Mouse (Mus musculus) CH12F3 (cell line): ENCODE data around the gene Mtf1.

Experiments used
- in situ Hi-C: fragments of 300-500 bp; cut with MboI; formaldehyde crosslinking; loops from 2 replicates; pipeline ENCODE4 v1.14.3; 2020; ENCODE audit warnings: low sequenced_read_pairs

Mtf1 gene

DNA sequence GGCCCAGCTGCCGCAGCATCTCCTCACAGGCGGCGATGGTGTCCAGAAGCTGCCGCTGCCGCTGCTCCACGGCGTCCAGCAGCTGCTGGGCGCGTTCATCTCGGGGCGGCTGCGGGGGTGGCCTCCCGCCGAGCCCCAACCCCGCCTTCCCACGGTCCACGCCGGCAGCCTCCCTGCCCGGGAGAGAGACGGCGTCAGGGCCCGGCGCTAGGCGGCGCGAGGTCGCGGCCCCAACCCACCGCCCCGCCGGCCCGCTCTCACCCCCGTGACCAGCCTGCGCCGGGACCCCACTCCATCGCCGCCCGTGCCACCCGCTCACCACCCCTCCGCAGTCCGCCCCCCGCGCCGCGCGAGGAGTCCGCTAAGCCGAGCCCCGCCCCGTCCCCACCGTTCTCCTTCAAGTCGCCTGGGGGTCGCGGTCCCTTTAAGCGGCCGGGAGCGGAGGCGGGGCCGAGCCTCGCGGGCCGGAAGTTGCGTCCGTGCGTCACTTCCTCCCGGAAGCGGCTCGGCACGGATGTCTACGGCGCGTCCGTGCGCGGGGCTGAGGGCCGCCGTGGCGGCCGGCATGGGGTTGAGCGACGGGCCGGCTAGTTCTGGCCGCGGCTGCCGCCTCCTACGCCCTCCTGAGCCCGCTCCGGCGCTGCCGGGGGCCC, 48.5 kb downstream of the Mtf1 start, which contains the start of gene Yrdc:
TSS of gene Yrdc (plus strand) at position 419 of the 653 bp plus-strand sequence.
- in situ Hi-C loops = no loop called here

DNA sequence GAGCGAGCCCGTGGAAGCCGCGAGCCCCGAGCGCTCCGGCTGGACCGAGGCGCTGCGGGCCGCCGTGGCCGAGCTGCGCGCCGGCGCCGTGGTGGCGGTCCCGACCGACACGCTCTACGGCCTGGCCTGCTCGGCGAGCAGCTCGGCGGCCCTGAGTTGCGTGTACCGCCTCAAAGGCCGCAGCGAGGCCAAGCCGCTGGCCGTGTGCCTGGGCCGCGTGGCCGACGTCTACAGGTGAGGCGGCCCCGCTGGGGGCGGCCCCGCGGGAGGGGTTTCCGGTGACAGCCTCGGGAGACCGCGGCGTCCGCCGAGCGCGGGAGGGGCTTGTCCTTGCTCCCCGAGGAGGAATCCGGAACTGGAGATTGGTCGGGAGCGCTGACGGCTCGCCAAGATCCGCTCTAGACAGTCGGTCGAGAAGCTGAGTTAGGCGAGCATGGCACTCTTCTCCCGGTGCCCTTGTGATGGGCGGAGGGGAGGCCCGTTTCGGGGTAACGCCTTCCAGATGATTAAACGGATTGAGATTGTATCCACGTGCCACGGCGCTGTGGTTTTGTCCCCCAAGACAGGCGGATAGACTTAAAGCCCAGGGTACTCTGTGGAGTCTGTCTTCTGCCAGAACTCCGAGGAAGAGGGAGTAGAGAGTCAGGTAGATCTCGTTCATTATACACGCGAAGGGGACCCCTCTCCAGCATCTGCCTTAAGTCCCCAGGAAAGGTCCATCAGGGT, 49.2 kb downstream of the Mtf1 start, which contains the start of gene 1110065P20Rik:
TSS of gene 1110065P20Rik (minus strand) at position 264 of the 726 bp plus-strand sequence.
- in situ Hi-C loops = no loop called here

GRCm38 (mm10) chr4:124856294-124856693, 54.4 kb downstream of the Mtf1 start:
- in situ Hi-C loops = no loop called here

GRCm38 (mm10) chr4:124858370-124858769, 56.5 kb downstream of the Mtf1 start:
- in situ Hi-C loops = no loop called here

DNA sequence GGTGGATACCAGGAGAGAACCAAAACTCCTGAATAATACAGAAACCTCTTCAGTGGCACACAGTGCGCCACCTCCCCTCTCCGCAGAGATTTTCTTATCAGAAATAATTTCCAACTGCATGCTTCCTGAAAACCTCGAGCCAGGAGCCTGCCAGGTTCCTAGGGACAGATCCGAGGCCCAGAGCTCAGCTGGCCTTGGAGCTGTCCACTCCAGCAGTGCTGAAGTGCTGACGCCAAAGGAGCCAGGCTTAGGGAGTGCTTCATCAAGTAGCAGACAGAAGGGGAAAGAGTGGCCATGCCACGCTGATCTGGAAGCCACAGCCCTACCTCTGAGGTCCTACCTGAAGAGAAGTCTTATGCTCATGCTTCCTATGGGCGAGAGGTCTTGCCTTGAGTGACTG, 58.5 kb downstream of the Mtf1 start:
- in situ Hi-C loops = no loop called here

DNA sequence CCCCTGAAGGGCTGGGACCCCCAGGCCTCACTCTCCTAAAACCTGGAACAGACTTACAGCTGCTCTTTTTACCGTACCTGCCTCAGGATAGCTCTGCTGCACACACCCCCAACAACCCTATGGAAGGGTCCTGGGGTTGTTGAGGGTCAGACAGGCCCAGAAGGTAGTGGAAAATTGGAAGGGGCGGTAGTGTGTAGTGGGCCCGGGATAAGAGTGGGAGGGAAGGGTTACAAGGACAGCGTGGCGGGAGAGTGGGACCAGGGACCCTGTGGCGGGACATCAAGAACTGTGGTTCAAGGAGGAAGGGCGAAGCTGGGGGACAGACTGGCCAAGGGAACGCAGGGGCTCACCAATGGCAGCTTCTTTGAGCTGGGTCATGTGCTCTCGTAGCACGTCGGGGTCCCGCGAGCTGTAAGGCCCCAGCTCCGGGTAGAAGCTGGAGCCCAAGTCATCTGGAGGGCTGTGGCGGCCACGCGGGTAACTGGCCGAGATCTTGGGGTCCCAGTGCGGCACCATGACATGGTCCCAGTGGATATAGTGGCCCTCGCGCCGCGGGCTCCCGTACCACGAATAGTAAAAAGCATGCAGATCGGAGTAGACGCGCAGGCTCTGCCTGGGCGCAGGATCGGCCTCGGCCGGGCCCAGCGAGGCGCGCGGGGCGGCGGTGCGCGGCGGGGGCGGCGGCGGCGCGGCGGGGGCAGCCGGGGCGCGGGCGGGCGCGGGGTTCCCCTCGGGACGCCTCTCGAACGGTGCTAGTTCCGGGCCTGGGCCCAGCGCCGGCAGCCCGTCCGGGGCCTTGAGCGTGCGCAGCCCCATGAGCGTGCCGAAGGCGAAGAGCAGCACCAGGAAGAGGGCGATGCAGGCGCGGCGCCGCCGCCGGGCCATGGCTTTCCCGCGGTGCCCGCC, 59.6 kb downstream of the Mtf1 start, which contains the start of gene Maneal:
TSS of gene Maneal (minus strand) at position 889 of the 906 bp plus-strand sequence.
- in situ Hi-C loops = no loop called here

GRCm38 (mm10) chr4:124872719-124873118, 70.8 kb downstream of the Mtf1 start:
- in situ Hi-C loops = no loop called here

- in situ Hi-C loops = no loop called here
These were observed 78.7 kb downstream of the Mtf1 start, which contains the start of gene Epha10 for GRCm38 (mm10) chr4:124880599-124880998. Gene Epha10 (plus strand): TSS chr4:124880899.

- in situ Hi-C loops = no loop called here
These were observed 79.5 kb downstream of the Mtf1 start for GRCm38 (mm10) chr4:124881341-124881908.

- in situ Hi-C loops = no loop called here
These were observed 80.3 kb downstream of the Mtf1 start for GRCm38 (mm10) chr4:124882151-124882729.

GRCm38 (mm10) chr4:124888702-124889101, 86.8 kb downstream of the Mtf1 start:
- in situ Hi-C loops = no loop called here

DNA sequence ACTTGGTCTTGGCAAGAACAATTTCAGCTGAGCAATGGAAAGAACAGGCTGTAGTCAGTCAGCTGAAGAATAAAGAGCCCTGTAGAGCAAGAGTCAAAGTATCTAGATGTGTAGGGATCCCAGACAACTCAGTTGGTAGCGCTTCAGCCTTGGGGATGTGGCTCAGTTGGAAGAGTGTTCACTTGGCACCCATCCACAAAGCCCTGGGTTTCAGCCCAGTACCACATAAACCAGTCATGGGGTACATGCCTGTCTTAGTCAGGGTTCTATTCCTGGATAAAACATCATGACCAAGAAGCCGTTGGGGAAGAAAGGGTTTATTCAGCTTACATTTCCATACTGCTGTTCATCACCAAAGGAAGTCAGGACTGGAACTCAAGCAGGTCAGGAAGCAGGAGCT, 88.0 kb downstream of the Mtf1 start:
- in situ Hi-C loops = no loop called here

GRCm38 (mm10) chr4:124890831-124891230, 88.9 kb downstream of the Mtf1 start:
- in situ Hi-C loops = no loop called here

DNA sequence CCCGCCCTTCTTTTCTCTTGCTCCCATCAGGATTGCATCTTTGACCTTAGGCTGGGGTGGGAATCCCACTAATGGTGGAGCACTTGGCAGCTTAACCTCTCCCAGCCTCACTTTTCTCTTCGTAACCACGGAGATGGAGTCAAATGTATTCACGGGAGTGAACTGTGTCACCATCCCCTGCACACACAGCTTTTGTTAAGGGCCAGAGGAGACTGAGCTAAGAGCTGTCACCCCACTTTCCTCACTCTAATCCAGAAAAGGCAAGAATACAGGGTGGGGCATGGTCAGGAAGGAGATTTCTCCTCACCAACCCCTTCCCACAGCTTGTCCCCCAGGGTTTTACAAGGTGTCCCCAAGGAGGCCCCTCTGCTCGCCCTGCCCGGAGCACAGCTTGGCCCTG, 91.9 kb downstream of the Mtf1 start:
- in situ Hi-C loops = no loop called here

DNA sequence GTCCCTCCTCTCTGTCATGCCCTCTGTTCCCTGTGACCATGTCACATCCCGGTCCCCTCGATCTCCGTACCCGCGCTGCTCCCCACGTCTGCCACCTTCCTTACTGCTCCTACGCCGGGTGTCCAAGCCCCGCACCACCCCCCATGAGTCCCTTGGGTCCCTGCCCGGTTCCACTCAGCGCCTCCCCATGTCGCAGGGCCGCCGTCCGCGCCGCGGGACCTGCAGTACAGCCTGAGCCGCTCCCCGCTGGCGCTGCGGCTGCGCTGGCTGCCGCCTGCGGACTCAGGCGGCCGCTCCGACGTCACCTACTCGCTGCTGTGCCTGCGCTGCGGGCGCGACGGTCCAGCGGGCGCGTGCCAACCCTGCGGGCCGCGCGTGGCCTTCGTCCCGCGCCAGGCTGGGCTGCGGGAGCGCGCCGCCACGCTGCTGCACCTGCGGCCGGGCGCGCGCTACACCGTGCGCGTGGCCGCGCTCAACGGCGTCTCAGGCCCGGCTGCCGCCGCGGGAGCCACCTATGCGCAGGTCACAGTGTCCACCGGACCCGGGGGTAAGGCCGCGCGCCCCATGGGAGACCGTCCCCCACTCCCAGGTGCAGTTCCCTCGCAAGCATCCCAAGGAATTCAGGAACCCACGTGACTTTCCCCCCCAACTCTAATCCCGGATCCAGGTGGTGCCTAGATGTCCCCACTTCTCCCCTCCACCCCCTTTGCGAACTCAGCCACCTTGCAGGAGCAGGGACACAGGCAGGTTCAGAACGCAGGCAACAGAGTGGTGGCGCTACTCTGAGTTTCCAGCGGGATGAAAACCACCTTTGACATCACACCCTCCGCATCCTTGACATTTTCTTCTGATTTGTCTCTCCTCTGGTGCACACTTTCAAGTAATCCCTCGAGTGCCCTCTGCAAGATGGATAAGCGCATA, 92.9 kb downstream of the Mtf1 start:
- in situ Hi-C loops = no loop called here

DNA sequence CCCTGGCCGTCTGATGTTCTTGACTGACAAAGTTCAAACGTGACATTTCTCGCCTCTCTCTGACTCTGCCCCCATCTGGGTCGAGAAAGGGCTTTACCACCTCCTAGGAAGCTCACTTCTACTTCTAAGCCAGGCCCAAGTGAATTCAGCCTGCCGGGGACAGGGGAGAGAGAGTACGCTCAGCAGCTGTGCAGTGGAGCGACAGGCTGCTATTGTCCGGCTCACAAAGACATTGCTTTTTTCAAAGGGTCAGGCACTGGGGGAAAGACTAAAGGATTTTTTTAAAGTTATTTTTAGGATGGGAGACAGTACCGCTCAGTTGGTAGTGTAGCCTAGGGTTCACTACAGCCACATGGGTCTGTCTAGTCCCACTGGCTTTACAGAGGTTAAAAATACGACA, 96.5 kb downstream of the Mtf1 start:
- in situ Hi-C loops = no loop called here
